Mouse (Mus musculus): ENCODE results near the gene Ogfod2. TPM values are rescaled to one million over a fixed set of nuclear protein-coding genes. Genes with fewer than 3 reads are reported as not detected.
A peak's percentile ranks its signal among the peaks of the same experiment; 100 is the strongest.

Gene Ogfod2
- total RNA-seq, 2 experiments from 2014 or later = 37.3 to 37.8 TPM

DNA sequence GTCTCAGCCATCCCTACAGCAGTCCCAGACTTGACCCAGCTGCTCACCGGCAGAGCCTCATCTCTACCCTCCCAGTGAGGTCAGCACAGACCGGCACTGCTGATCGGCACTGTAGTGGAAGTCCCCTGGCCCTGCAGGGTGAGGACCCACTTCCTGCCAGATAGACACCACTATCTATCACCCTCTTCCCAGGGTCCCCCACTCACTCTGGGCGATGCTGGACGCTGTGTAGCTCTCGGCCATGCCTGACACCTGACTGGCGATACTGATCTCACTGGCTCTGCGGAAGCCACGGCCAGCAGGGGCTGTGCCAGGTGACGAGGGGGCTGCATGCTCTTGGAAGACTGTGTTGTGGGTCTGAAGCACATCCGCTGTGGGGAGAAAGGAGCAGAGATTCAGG is 13.0 kb downstream of the Ogfod2 start:
- intact Hi-C loops (cut with DNase I) = no loop called here
- no peak for DNase-seq (ENCODE audit: low spot score in 2 of 2)

DNA sequence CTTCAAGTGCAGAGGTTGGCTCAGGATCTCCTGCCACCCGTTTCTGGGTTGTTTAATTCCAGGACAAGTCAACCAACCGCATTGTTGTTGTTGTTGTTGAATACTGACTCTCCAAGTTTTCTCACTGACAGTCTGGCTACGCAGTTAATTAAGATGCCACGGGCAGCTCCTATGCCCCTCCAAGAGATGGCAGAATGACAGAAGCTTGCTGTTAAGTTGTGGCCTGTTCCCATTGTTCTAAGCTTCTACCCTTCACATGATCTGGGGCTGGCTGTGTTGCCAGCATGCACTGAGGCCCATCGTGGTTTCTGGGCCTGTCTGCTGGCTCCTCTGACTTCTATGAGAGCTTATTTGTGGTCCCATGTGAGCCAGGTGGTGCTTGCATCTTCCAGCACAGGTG is 22.2 kb downstream of the Ogfod2 start:
- DNase-seq (ENCODE audit: low spot score in 2 of 2) = no peak
- intact Hi-C loops (cut with DNase I) = no loop called here

DNA sequence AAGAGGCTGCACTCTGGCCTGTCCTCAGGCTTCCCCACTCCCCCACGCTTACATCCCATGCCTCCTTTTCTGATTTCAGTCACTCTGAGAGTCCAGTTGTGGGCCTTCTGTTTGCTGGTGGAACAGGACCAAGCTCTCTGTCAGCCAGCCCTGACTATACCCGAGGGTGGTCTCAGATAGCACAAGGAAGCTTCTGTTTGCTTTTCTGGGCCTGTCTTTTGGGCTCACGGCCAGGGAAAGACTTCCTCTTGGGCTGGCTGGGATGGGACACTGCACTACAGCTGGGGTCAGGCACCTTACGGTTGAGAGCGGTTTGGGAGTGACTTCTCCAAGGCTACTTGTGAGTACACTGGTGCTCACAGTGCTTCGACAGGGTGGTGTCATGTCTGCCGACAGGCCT is 26.0 kb downstream of the Ogfod2 start:
- intact Hi-C loops (cut with DNase I) = no loop called here
- DNase-seq (ENCODE audit: low spot score in 2 of 2) = no peak

DNA sequence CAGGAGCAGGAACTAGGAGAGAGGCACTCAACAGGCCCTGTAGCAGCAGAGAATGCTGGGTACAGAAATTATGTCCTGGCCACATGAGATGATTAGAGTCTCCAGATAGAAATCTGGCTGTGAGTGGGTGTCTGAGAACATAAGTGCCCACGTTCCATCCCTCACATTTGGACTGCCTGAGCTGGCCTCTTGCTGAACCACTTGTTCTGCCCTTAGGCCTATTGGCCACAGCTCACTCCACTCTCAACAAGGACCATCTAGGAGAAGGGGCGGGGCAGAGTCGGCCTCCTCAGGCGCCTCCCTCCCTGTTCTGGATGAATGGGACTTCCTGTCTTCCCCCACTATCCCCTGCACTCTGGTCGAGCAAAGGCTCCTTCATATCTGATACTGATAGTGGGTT is 36.9 kb downstream of the Ogfod2 start:
- no peak for DNase-seq (ENCODE audit: low spot score in 2 of 2)
- intact Hi-C loops (cut with DNase I) = no loop called here

DNA sequence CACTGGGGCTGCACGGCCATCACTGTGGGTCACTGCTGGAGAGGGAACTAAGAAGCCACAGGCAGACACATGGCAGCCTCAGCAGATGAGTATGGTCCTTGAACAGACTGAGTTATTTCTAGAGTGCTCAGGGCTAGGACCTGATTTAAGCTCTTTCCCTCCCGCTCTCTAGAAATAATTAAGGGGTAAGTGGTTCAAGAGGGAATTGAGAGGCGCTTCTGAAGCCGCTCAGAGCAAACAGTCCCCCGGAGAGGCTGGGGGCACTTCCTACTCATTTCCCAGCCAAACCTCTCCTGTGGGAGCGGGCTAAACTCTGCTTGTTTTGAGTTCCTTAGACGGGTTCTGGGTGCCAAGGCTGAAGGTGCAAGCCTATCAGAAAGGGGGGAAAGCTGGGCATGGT is 38.8 kb downstream of the Ogfod2 start:
- DNase-seq (ENCODE audit: low spot score in 2 of 2) = no peak
- intact Hi-C loops (cut with DNase I) = no loop called here

DNA sequence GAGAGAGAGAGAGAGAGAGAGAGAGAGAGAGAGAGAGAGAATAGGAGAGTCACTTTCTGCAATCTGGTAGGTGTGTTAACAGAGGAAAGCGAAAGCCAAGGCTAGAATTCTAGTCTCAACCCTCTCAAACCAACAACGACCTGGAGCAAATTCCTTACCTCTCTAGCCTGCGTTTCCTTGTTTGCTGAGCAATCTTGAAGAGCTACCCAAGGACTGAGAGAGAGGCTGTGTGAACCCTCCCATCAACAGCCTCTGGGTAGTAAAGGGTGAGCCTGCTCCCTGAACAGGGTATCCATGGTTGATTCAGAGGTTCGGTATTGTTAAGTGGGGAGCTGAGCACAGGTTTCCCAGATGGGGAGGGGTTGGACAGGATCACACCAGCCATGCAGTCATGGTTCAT is 40.6 kb downstream of the Ogfod2 start:
- intact Hi-C loops (cut with DNase I) = no loop called here
- DNase-seq (ENCODE audit: low spot score in 2 of 2) = no peak

DNA sequence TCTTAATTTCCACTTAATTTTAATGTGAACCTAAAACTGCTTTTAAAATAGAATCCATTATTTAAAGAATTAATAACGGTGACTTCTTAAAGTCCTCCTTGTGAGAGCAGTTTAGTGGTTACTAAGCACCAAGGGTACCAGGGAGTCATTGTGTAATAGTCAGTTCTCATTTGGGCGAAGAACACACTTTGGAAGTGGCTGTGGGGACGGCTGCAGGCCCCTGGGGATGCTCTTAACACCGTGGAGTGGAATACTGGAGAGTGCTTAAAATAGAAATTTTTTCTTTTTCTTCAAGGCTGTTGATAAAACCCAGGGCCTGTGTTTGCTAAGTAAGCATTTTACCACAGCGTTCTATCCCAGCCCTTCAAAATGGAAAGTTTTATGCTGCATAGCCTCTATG is 43.8 kb downstream of the Ogfod2 start:
- intact Hi-C loops (cut with DNase I) = no loop called here
- no peak for DNase-seq (ENCODE audit: low spot score in 2 of 2)

DNA sequence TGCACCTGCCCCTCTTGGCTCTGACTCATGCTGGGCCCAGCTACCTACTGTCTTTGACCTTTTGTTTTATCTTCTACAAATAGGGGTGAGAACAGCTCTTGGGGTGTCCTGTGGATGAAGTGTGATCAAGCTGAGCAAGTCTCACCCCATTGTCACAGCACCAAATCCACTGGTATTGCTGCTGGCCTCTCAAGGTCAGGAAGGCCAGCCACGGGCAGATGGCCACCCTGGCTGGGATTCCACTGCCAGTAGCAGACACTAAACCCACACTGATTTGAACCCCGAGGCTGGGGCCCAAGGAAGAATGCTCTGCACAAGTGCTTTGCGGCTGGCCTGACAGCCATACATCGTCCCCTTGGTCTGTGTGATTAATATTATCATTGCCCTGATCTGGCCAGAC is 46.2 kb downstream of the Ogfod2 start:
- intact Hi-C loops (cut with DNase I) = no loop called here
- no peak for DNase-seq (ENCODE audit: low spot score in 2 of 2)

DNA sequence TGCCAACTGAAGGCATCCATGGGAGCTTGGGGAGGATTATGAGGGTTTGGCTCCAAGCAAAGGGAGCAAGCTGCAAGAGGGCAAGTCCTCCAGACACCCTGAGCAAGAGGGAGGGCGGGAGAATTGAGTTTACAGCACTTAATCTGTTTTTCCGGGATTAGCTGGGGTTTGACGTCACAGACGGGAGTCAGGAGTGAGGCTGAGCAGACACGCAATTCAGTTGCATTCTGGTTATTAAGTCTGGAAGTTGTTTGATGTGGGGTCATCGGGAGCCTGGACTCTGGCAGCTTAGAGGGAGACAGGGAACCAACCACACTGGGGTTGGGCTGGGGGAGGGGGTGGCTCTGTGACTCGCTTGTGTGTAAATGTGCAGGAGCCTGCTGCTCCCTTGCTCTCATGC is 47.4 kb downstream of the Ogfod2 start:
- no peak for DNase-seq (ENCODE audit: low spot score in 2 of 2)
- intact Hi-C loops (cut with DNase I) = no loop called here

DNA sequence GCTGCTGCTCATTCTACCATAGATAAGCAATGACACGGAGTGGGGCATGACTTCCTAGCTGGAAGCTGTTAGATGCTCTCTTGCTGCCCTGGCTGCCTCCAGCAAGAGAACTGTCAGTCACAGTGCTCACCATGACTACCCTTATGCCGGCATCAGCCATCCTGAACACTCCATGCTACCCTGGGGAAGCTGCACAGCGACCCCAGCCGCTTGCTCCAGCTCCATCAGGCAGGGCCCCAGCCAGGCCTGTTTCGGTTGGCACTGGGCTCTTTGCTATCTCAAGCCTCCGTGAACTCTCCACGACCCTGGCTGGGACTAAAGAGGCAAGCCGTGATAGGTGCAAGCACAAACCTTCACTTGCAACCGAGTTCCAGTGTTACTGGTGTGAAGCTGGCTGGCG is 49.7 kb downstream of the Ogfod2 start:
- no peak for DNase-seq (ENCODE audit: low spot score in 2 of 2)
- intact Hi-C loops (cut with DNase I) = loop anchor here (5.0 kb wide), 1 partner anchor 85 kb away; the partner anchor contains the start of gene Pitpnm2

DNA sequence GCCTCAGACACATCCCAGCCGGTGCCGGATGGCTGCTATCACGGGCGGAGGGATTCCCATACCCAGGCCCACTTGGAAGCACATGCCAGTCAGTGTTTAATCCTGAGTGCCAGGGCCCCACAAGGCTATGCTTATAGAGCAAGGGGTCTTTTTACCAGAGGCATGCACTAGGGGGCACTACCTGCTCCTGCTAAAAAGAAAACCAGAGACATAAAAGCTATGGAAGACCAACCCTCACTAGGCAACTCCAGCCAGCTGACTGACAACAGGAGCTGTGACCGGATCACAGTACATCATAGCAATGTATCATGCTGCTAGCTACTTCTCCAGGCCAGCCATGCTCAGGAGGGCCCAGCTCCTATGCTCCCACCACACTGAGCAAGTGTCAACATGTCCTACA is 50.5 kb downstream of the Ogfod2 start:
- intact Hi-C loops (cut with DNase I) = loop anchor here (5.0 kb wide), 1 partner anchor 85 kb away; the partner anchor contains the start of gene Pitpnm2
- peak in 1 of 2 experiments; percentile 59 for DNase-seq (ENCODE audit: low spot score in 2 of 2)

DNA sequence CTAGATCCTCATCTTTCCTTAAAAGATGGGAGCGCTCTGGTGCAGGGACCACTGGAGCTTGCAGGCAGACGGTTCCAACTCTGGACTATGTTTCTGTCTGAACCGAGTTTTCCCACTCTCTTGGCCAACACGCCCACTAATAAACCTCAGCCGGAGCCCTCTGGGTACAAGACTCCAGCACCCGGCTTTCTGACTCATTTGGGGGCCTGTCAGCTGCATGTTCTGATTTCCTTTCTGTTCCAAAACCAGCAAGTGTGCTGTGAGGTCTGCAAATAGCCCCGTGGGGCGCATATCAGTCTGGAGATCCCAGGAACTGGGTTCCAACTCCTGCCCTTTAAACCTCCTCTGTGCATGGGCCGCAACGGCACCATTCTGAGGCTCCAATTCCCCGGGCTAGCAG is 51.3 kb downstream of the Ogfod2 start:
- no peak for DNase-seq (ENCODE audit: low spot score in 2 of 2)
- intact Hi-C loops (cut with DNase I) = loop anchor here (5.0 kb wide), 1 partner anchor 84 kb away; the partner anchor contains the start of gene Pitpnm2

Other genes starting within 250 kb of the Ogfod2 start
- not detected for gene Hcar2, start 246.8 kb upstream of the Ogfod2 start, total RNA-seq (2021)
- gene Hcar1, start 232.3 kb upstream of the Ogfod2 start, total RNA-seq (2021) = 1 to 10 TPM; 1.0 to 1.4 TPM
- gene Denr, start 205.1 kb upstream of the Ogfod2 start, total RNA-seq (2021) = 10 to 100 TPM; 67.7 to 70.2 TPM
- 1 to 10 TPM in 1 of 2 experiments, under 1 TPM in 1; 0.76 to 1.7 TPM for gene Gm43518, start 184.9 kb upstream of the Ogfod2 start, total RNA-seq (2021)
- 1 to 10 TPM; 2.0 to 4.2 TPM for gene Ccdc62, start 181.6 kb upstream of the Ogfod2 start, total RNA-seq (2021)
- gene Hip1r, start 138.7 kb upstream of the Ogfod2 start, total RNA-seq (2021) = 10 to 100 TPM; 70.3 to 77.3 TPM
- 10 to 100 TPM; 45.8 to 51.0 TPM for gene Vps37b, start 80.0 kb upstream of the Ogfod2 start, total RNA-seq (2021)
- 10 to 100 TPM; 55.9 to 57.5 TPM for gene Abcb9, start 16.5 kb upstream of the Ogfod2 start, total RNA-seq (2021)
- gene Arl6ip4, start 3.8 kb downstream of the Ogfod2 start, total RNA-seq (2021) = 10 to 100 TPM; 50.3 to 62.4 TPM
- 100 to 1,000 TPM; 233 to 375 TPM for gene Pitpnm2, start 137.5 kb downstream of the Ogfod2 start, total RNA-seq (2021)
- 10 to 100 TPM; 19.6 to 23.8 TPM for gene Mphosph9, start 215.7 kb downstream of the Ogfod2 start, total RNA-seq (2021)
- gene 2810006K23Rik, start 215.8 kb downstream of the Ogfod2 start, total RNA-seq (2021) = 10 to 100 TPM; 14.4 to 15.4 TPM